Mouse (Mus musculus) megakaryocyte progenitor cell, adult 5-6 weeks (primary cell): ENCODE data around the gene Tchp. TPM values are rescaled to one million over a fixed set of nuclear protein-coding genes. Genes with fewer than 3 reads are reported as not detected.

Experiments used
- total RNA-seq, 2 experiments: library from RNA; stranded (forward) in 1 of 2; stranded (reverse) in 1 of 2; fragments of 157-497, 149-512 nt in 1 of 2; fragments of 200-1000 nt in 1 of 2; gene quantifications; 2 replicates each; pipeline versions ENCODE4 v1.2.3 to v1.2.4; 2015 to 2017

Tchp gene
- total RNA-seq, 2 experiments from 2014 or later: 4.9 to 10.0 TPM

Other genes starting within 250 kb of the Tchp start
- gene Fam222a, start 139.7 kb upstream of the Tchp start, total RNA-seq (2015): 0.47 and 0.88 TPM in 2 replicates
- 0.04 TPM in 1 of 2 replicates, not detected in the other for gene Fam222a, start 139.7 kb upstream of the Tchp start, total RNA-seq (2017)
- 0.15 and 0.25 TPM in 2 replicates for gene Trpv4, start 49.3 kb upstream of the Tchp start, total RNA-seq (2015)
- 0.17 TPM in 1 of 2 replicates, not detected in the other for gene Trpv4, start 49.3 kb upstream of the Tchp start, total RNA-seq (2017)
- gene Gltp, start 16.8 kb upstream of the Tchp start, total RNA-seq (2015): 94.3 and 101 TPM in 2 replicates
- 46.1 and 48.6 TPM in 2 replicates for gene Gltp, start 16.8 kb upstream of the Tchp start, total RNA-seq (2017)
- 264 and 290 TPM in 2 replicates for gene Ankrd13a, start 66.9 kb downstream of the Tchp start, total RNA-seq (2015)
- gene Ankrd13a, start 66.9 kb downstream of the Tchp start, total RNA-seq (2017): 298 and 323 TPM in 2 replicates
- gene Git2, start 67.8 kb downstream of the Tchp start, total RNA-seq (2015): 84.7 and 88.9 TPM in 2 replicates
- gene Git2, start 67.8 kb downstream of the Tchp start, total RNA-seq (2017): 73.6 and 81.1 TPM in 2 replicates
- gene 1500011B03Rik, start 115.7 kb downstream of the Tchp start, total RNA-seq (2015): 61.6 and 65.6 TPM in 2 replicates
- 35.0 and 36.2 TPM in 2 replicates for gene 1500011B03Rik, start 115.7 kb downstream of the Tchp start, total RNA-seq (2017)
- 0.07 and 0.17 TPM in 2 replicates for gene 4930519G04Rik, start 145.9 kb downstream of the Tchp start, total RNA-seq (2015)
- gene 4930519G04Rik, start 145.9 kb downstream of the Tchp start, total RNA-seq (2017): 0.08 TPM in 1 of 2 replicates, not detected in the other
- gene Gm9936, start 150.9 kb downstream of the Tchp start, total RNA-seq (2015): not detected in 2 replicates
- gene Gm9936, start 150.9 kb downstream of the Tchp start, total RNA-seq (2017): not detected in 2 replicates
- 2.9 and 10.3 TPM in 2 replicates for gene Oasl2, start 189.2 kb downstream of the Tchp start, total RNA-seq (2015)
- gene Oasl2, start 189.2 kb downstream of the Tchp start, total RNA-seq (2017): 2.5 and 5.6 TPM in 2 replicates
- gene Oasl1, start 215.5 kb downstream of the Tchp start, total RNA-seq (2015): 0.68 and 4.9 TPM in 2 replicates
- 1.1 and 1.4 TPM in 2 replicates for gene Oasl1, start 215.5 kb downstream of the Tchp start, total RNA-seq (2017)
- gene 2210016L21Rik, start 234.4 kb downstream of the Tchp start, total RNA-seq (2015): 7.0 and 13.3 TPM in 2 replicates
- 12.7 and 13.6 TPM in 2 replicates for gene 2210016L21Rik, start 234.4 kb downstream of the Tchp start, total RNA-seq (2017)